8 mouse cellular contexts compared by ENCODE assay signal in genomic region chr3:145681348-145681935, GRCm38 (mm10). TPM values are rescaled to one million over a fixed set of nuclear protein-coding genes. Genes with fewer than 3 reads are reported as not detected.
DNase-seq lines count a peak whose midpoint lies in the region; ATAC-seq and TF ChIP-seq lines count a peak whose summit lies in the region.
"Had no signal": no experiment of that assay in that cellular context is flagged by ENCODE, and none has a peak within 500 bp of the region (broad histone marks: within the 10 kb centered on the region; RNA-seq: fewer than 3 reads in every experiment).

No protein-coding gene starts in this region.

- no peak for TF ChIP-seq CTCF in lung, adult 2 months (IDR thresholded peaks at IDR 0.05; ENCODE audit: insufficient read depth, low read length)

- no peak overlapping the region for H3K9ac ChIP-seq in lung, embryonic 15.5 days
- H3K9ac ChIP-seq in midbrain, embryonic 14.5 days (replicated peaks; ENCODE audit: low read length): no peak overlapping the region

- WGBS in lung, embryonic 15.5 days: 67% methylated on average over 10 of the region's 10 CpGs
- WGBS in lung, adult 2 months: 66% methylated on average over 10 of the region's 10 CpGs
- WGBS in midbrain, embryonic 14.5 days: 77% methylated on average over 10 of the region's 10 CpGs

- H3K27me3 ChIP-seq in lung, embryonic 15.5 days: no peaks in the 10 kb centered on the region
- H3K27me3 ChIP-seq in midbrain, embryonic 14.5 days (ENCODE audit: control insufficient read depth, insufficient read depth, low read length): no peaks in the 10 kb centered on the region

- H3K4me2 ChIP-seq in lung, embryonic 15.5 days: no peak overlapping the region
- no peak overlapping the region for H3K4me2 ChIP-seq in midbrain, embryonic 14.5 days (ENCODE audit: low read length)

- no peak for TF ChIP-seq POLR2A in lung, adult 2 months (IDR thresholded peaks at IDR 0.05; ENCODE audit: borderline replicate concordance, extremely low read depth, low read depth, low read length)

- peak overlapping the region; percentile 12 for H3K27ac ChIP-seq in lung, embryonic 15.5 days
- H3K27ac ChIP-seq in midbrain, embryonic 14.5 days (replicated peaks; ENCODE audit: low read depth, low read length): no peak overlapping the region
- H3K27ac ChIP-seq: kidney, postnatal 0 days had no signal

- H3K4me3 ChIP-seq in lung, embryonic 15.5 days: no peak overlapping the region
- no peak overlapping the region for H3K4me3 ChIP-seq in lung, adult 2 months (replicated peaks; ENCODE audit: extremely low read depth, low read depth, low read length)
- H3K4me3 ChIP-seq in midbrain, embryonic 14.5 days (replicated peaks; ENCODE audit: low read depth, low read length): no peak overlapping the region

- no peak for ATAC-seq in lung, embryonic 15.5 days (ENCODE audit: borderline replicate concordance, extremely low read depth, low FRiP score, low TSS enrichment)
- no peak for ATAC-seq in midbrain, embryonic 14.5 days (ENCODE audit: low FRiP score, low TSS enrichment)
- ATAC-seq in erythroblast, adult 5-6 weeks (replicated peaks; ENCODE audit: low FRiP score, poor library complexity, severe bottlenecking): no peak

- 0 out of 2 replicates have a peak, but pooled peaks cover 12% of the 10 kb centered on the region for H3K4me1 ChIP-seq in lung, embryonic 15.5 days
- H3K4me1 ChIP-seq in lung, adult 2 months (ENCODE audit: control insufficient read depth, insufficient read depth, low read length): no peaks in the 10 kb centered on the region
- no peaks in the 10 kb centered on the region for H3K4me1 ChIP-seq in midbrain, embryonic 14.5 days (ENCODE audit: control insufficient read depth, insufficient read depth, low read length)

- no peaks in the 10 kb centered on the region for H3K9me3 ChIP-seq in lung, embryonic 15.5 days
- H3K9me3 ChIP-seq in midbrain, embryonic 14.5 days (ENCODE audit: control insufficient read depth, low read length): no peaks in the 10 kb centered on the region

- DNase-seq in lung, adult 2 months: no peak
- peak; percentile 66 to 71 for DNase-seq in cerebellum, postnatal 36 days
- peak; percentile 63 for DNase-seq in heart, postnatal 4 days
- DNase-seq in midbrain, embryonic 14.5 days: peak; percentile 69
- DNase-seq in liver: no peak

- H3K36me3 ChIP-seq in lung, embryonic 15.5 days: no peaks in the 10 kb centered on the region
- no peaks in the 10 kb centered on the region for H3K36me3 ChIP-seq in midbrain, embryonic 14.5 days (ENCODE audit: control insufficient read depth, insufficient read depth, low read length)

RNA-seq across cellular contexts. Expression of gene Ccn1, which starts 31.7 kb away (rescaled TPM):
- 58.3 and 58.8 TPM in 2 replicates for polyA plus RNA-seq in lung, embryonic 15.5 days (2015; fragmentation: Nextera tagmentation; extraction: Ambion mirVana)
- polyA plus RNA-seq in lung, adult 2 months (2012; rRNA removed): 79.9 and 102 TPM in 2 replicates
- total RNA-seq in heart, postnatal 4 days (2021): 10 to 100 TPM; 50.7 to 73.3 TPM
- polyA plus RNA-seq in midbrain, embryonic 14.5 days (2014; fragmentation: Nextera tagmentation; extraction: Ambion mirVana): 3.9 and 5.6 TPM in 2 replicates
- not detected in 2 replicates for total RNA-seq in erythroblast, adult 5-6 weeks (2015; ENCODE audit: low replicate concordance)
- total RNA-seq in erythroblast, adult 5-6 weeks (2017; ENCODE audit: low replicate concordance): not detected in 2 replicates

Comparison
In these comparisons a context has a peak if more than half of its experiments do, and no peak if none do; other contexts are left out.
1. DNase-seq: peak in cerebellum, postnatal 36 days (2 of 2), heart, postnatal 4 days (single experiment) and midbrain, embryonic 14.5 days (single experiment); none in lung, adult 2 months (single experiment) and liver (single experiment).